ENCODE assay signal across 8 mouse cellular contexts in genomic region chr19:10949112-10949511, GRCm38 (mm10). TPM values are rescaled to one million over a fixed set of nuclear protein-coding genes. Genes with fewer than 3 reads are reported as not detected.
A peak's percentile ranks its signal among the peaks of the same experiment; 100 is the strongest.
DNase-seq lines count a peak whose midpoint lies in the region; ATAC-seq and TF ChIP-seq lines count a peak whose summit lies in the region.

Gene Ccdc86 (minus strand): TSS chr19:10949266.

- no peaks in the 10 kb centered on the region for H3K27me3 ChIP-seq in forebrain, embryonic 10.5 days (ENCODE audit: poor library complexity, severe bottlenecking)
- no peaks in the 10 kb centered on the region for H3K27me3 ChIP-seq in heart, embryonic 15.5 days
- H3K27me3 ChIP-seq in liver, embryonic 14.5 days (ENCODE audit: control insufficient read depth, insufficient read depth, low read length): no peaks in the 10 kb centered on the region
- no peaks in the 10 kb centered on the region for H3K27me3 ChIP-seq in neural tube, embryonic 11.5 days (ENCODE audit: control insufficient read depth, insufficient read depth, low read length)
- no peaks in the 10 kb centered on the region for H3K27me3 ChIP-seq in stomach, postnatal 0 days (ENCODE audit: control insufficient read depth, insufficient read depth, low read length)

- peak; percentile 94 for ATAC-seq in heart, embryonic 15.5 days (replicated peaks; ENCODE audit: insufficient number of reproducible peaks, insufficient read depth, low FRiP score, low read depth)
- peak; percentile 97 for ATAC-seq in liver, embryonic 14.5 days (ENCODE audit: insufficient read depth)
- ATAC-seq in neural tube, embryonic 11.5 days (ENCODE audit: insufficient read depth, low FRiP score, low TSS enrichment): peak; percentile 96
- ATAC-seq in stomach, postnatal 0 days (ENCODE audit: low FRiP score, low TSS enrichment): peak; percentile 97

- TF ChIP-seq CTCF in liver, embryonic 14.5 days (IDR thresholded peaks at IDR 0.05; ENCODE audit: low read depth): no peak
- TF ChIP-seq CTCF in stomach, postnatal 0 days (IDR thresholded peaks at IDR 0.05; ENCODE audit: low read depth): no peak

- peak within 1 kb of the TSS; percentile 79 for H3K9ac ChIP-seq in heart, embryonic 15.5 days
- peak within 1 kb of the TSS; percentile 83 for H3K9ac ChIP-seq in liver, embryonic 14.5 days (replicated peaks)
- H3K9ac ChIP-seq in neural tube, embryonic 11.5 days (ENCODE audit: low read length): peak within 1 kb of the TSS; percentile 76
- peak within 1 kb of the TSS; percentile 84 for H3K9ac ChIP-seq in stomach, postnatal 0 days (ENCODE audit: low read length)

- peak within 1 kb of the TSS; percentile 82 for H3K27ac ChIP-seq in forebrain, embryonic 10.5 days
- H3K27ac ChIP-seq in heart, embryonic 15.5 days: peak within 1 kb of the TSS; percentile 35
- H3K27ac ChIP-seq in liver, embryonic 14.5 days: peak within 1 kb of the TSS; percentile 40
- H3K27ac ChIP-seq in neural tube, embryonic 11.5 days (ENCODE audit: low read depth, low read length): no peak within 1 kb of the TSS
- H3K27ac ChIP-seq in stomach, postnatal 0 days (replicated peaks): peak within 1 kb of the TSS; percentile 69

- no peaks in the 10 kb centered on the region for H3K9me3 ChIP-seq in forebrain, embryonic 10.5 days
- H3K9me3 ChIP-seq in heart, embryonic 15.5 days (replicated peaks): no peaks in the 10 kb centered on the region
- no peaks in the 10 kb centered on the region for H3K9me3 ChIP-seq in liver, embryonic 14.5 days (ENCODE audit: control insufficient read depth, low read length)
- H3K9me3 ChIP-seq in neural tube, embryonic 11.5 days (ENCODE audit: control insufficient read depth, low read length): no peaks in the 10 kb centered on the region
- no peaks in the 10 kb centered on the region for H3K9me3 ChIP-seq in stomach, postnatal 0 days (ENCODE audit: control insufficient read depth, low read length)

- TF ChIP-seq EP300 in liver, embryonic 14.5 days (IDR thresholded peaks at IDR 0.05; ENCODE audit: low read depth): no peak
- TF ChIP-seq EP300 in stomach, postnatal 0 days (optimal IDR thresholded peaks at IDR 0.05): no peak

- H3K4me2 ChIP-seq in heart, embryonic 15.5 days: peak within 1 kb of the TSS; percentile 99
- peak within 1 kb of the TSS; percentile 85 for H3K4me2 ChIP-seq in liver, embryonic 14.5 days (ENCODE audit: low read depth)
- H3K4me2 ChIP-seq in neural tube, embryonic 11.5 days (ENCODE audit: low read depth): peak within 1 kb of the TSS; percentile 100
- peak within 1 kb of the TSS; percentile 99 for H3K4me2 ChIP-seq in stomach, postnatal 0 days (replicated peaks; ENCODE audit: low read depth)

- H3K4me1 ChIP-seq in forebrain, embryonic 10.5 days: peaks cover 46% of the 10 kb centered on the region
- peaks cover 47% of the 10 kb centered on the region for H3K4me1 ChIP-seq in heart, embryonic 15.5 days (replicated peaks)
- H3K4me1 ChIP-seq in liver, embryonic 14.5 days (replicated peaks; ENCODE audit: control insufficient read depth in 2 of 2, insufficient read depth in 2 of 2, low read length in 1 of 2): peaks cover 4 to 17% of the 10 kb centered on the region in 2 experiments; a peak in 2 of 4 replicates
- H3K4me1 ChIP-seq in neural tube, embryonic 11.5 days (ENCODE audit: control insufficient read depth, insufficient read depth, low read length): peaks cover 18% of the 10 kb centered on the region
- no peaks in the 10 kb centered on the region; the same call in 1 of the 2 replicates for H3K4me1 ChIP-seq in stomach, postnatal 0 days (replicated peaks; ENCODE audit: control insufficient read depth, insufficient read depth)

- H3K4me3 ChIP-seq in forebrain, embryonic 10.5 days: peak within 1 kb of the TSS; percentile 76
- H3K4me3 ChIP-seq in heart, embryonic 15.5 days: peak within 1 kb of the TSS; percentile 68
- peak within 1 kb of the TSS; percentile 75 to 79 for H3K4me3 ChIP-seq in liver, embryonic 14.5 days (ENCODE audit: insufficient read depth in 1 of 2, low read depth in 2 of 2, low read length in 2 of 2)
- peak within 1 kb of the TSS; percentile 82 for H3K4me3 ChIP-seq in neural tube, embryonic 11.5 days (ENCODE audit: low read depth, low read length)
- H3K4me3 ChIP-seq in stomach, postnatal 0 days (ENCODE audit: low read depth, low read length): peak within 1 kb of the TSS; percentile 61

- peaks cover 30% of the 10 kb centered on the region for H3K36me3 ChIP-seq in forebrain, embryonic 10.5 days (replicated peaks)
- peaks cover 12% of the 10 kb centered on the region for H3K36me3 ChIP-seq in heart, embryonic 15.5 days
- peaks cover 8% of the 10 kb centered on the region for H3K36me3 ChIP-seq in liver, embryonic 14.5 days (replicated peaks; ENCODE audit: control insufficient read depth, insufficient read depth, low read depth)
- H3K36me3 ChIP-seq in neural tube, embryonic 11.5 days (ENCODE audit: control insufficient read depth, insufficient read depth, low read length): peaks cover 2% of the 10 kb centered on the region
- peaks cover under 1% of the 10 kb centered on the region; the same call in 1 of the 2 replicates for H3K36me3 ChIP-seq in stomach, postnatal 0 days (ENCODE audit: control insufficient read depth, insufficient read depth, low read length)

- WGBS in forebrain, embryonic 10.5 days: under 1% methylated on average over 30 of the region's 30 CpGs
- WGBS in heart, embryonic 15.5 days: 0% methylated on average over 30 of the region's 30 CpGs
- under 1% methylated on average over 30 of the region's 30 CpGs for WGBS in liver, embryonic 14.5 days (ENCODE audit: insufficient replicate concordance)
- 0% methylated on average over 30 of the region's 30 CpGs for WGBS in neural tube, embryonic 11.5 days
- 0% methylated on average over 30 of the region's 30 CpGs for WGBS in stomach, postnatal 0 days

- DNase-seq in CD8-positive naive resting alpha-beta T cell, adult 2 months (ENCODE audit: low read depth in 2 of 2, low spot score in 2 of 2): peak; percentile 90 to 94
- peak; percentile 97 for DNase-seq in c-Kit-positive CD71-negative TER-119-negative erythroid progenitor cells, embryonic 14.5 days (ENCODE audit: low read depth)
- DNase-seq in forebrain, embryonic 10.5 days (ENCODE audit: extremely low spot score, low spot score): peak; percentile 99
- peak; percentile 98 to 99 for DNase-seq in kidney, postnatal 25 days
- DNase-seq in liver, embryonic 14.5 days (ENCODE audit: low read depth in 3 of 3, low spot score in 3 of 3): peak; percentile 96 to 98 (median 98)
- peak; percentile 98 for DNase-seq in neural tube, embryonic 11.5 days (ENCODE audit: low spot score)
- DNase-seq in stomach, postnatal 0 days (ENCODE audit: low spot score): peak; percentile 98

RNA-seq across cellular contexts. Expression of gene Ccdc86, which starts in this region (rescaled TPM):
- polyA plus RNA-seq in forebrain, embryonic 10.5 days (2016; fragmentation: Nextera tagmentation; extraction: Ambion mirVana): 45.0 and 46.0 TPM in 2 replicates
- polyA plus RNA-seq in heart, embryonic 15.5 days (2015; fragmentation: Nextera tagmentation; extraction: Ambion mirVana): 15.3 and 17.0 TPM in 2 replicates
- 3.3 and 4.9 TPM in 2 replicates for polyA plus RNA-seq in liver, embryonic 14.5 days (2012; rRNA removed)
- 9.9 and 10.6 TPM in 2 replicates for polyA plus RNA-seq in liver, embryonic 14.5 days (2014; fragmentation: Nextera tagmentation; extraction: Ambion mirVana)
- polyA plus RNA-seq in neural tube, embryonic 11.5 days (2014; fragmentation: Nextera tagmentation; extraction: Ambion mirVana): 23.4 and 24.1 TPM in 2 replicates
- 13.9 and 15.4 TPM in 2 replicates for polyA plus RNA-seq in stomach, postnatal 0 days (2015; fragmentation: Nextera tagmentation; extraction: Ambion mirVana)
